Mouse (Mus musculus) 416B (cell line): ENCODE measurements around the gene Serpina1b.
"Not testable (repeated sequence)": the region's sequence is repeated elsewhere in the genome, so short reads cannot be mapped to it uniquely, and the experiment has no call there.

Source experiments
- DNase-seq: peaks from one replicate; pipeline ENCODE4 v3.0.0; 2011; ENCODE audit warnings: low read depth

Serpina1b gene

GRCm38 (mm10) chr12:103830273-103830672 lies at the start of gene Serpina1b:
Gene Serpina1b, minus strand, starts transcription at chr12:103830373.
- not testable (repeated sequence) for DNase-seq

- DNase-seq: not testable (repeated sequence)
Measured at GRCm38 (mm10) chr12:103866873-103867272, 36.7 kb upstream of the Serpina1b start.

GRCm38 (mm10) chr12:103863101-103863974 lies 33.2 kb upstream of the Serpina1b start, which contains the start of gene Serpina1a:
Gene Serpina1a, minus strand, starts transcription at chr12:103863562.
- not testable (repeated sequence) for DNase-seq

GRCm38 (mm10) chr12:103860976-103861375 lies 30.8 kb upstream of the Serpina1b start:
- DNase-seq: no peak

GRCm38 (mm10) chr12:103860571-103860970 lies 30.4 kb upstream of the Serpina1b start:
- DNase-seq: not testable (repeated sequence)

- not testable (repeated sequence) for DNase-seq
Measured at GRCm38 (mm10) chr12:103859584-103859983, 29.4 kb upstream of the Serpina1b start.

- DNase-seq: not testable (repeated sequence)
Measured at GRCm38 (mm10) chr12:103853032-103853431, 22.9 kb upstream of the Serpina1b start.

GRCm38 (mm10) chr12:103827661-103828372 lies 2.4 kb downstream of the Serpina1b start:
- not testable (repeated sequence) for DNase-seq

- not testable (repeated sequence) for DNase-seq
Measured at GRCm38 (mm10) chr12:103823826-103824225, 6.3 kb downstream of the Serpina1b start.

- DNase-seq: not testable (repeated sequence)
Measured at GRCm38 (mm10) chr12:103773246-103773851, 56.8 kb downstream of the Serpina1b start, which contains the start of gene Serpina1d. Gene Serpina1d, minus strand, starts transcription at chr12:103773592.

- not testable (repeated sequence) for DNase-seq
Measured at GRCm38 (mm10) chr12:103770597-103770996, 59.6 kb downstream of the Serpina1b start.

- DNase-seq: not testable (repeated sequence)
Measured at GRCm38 (mm10) chr12:103763083-103763482, 67.1 kb downstream of the Serpina1b start.

GRCm38 (mm10) chr12:103760316-103760715 lies 69.9 kb downstream of the Serpina1b start:
- not testable (repeated sequence) for DNase-seq

GRCm38 (mm10) chr12:103745957-103746356 lies 84.2 kb downstream of the Serpina1b start:
- DNase-seq: not testable (repeated sequence)

- DNase-seq: not testable (repeated sequence)
Measured at GRCm38 (mm10) chr12:103737791-103738580, 92.2 kb downstream of the Serpina1b start.

GRCm38 (mm10) chr12:103735566-103735965 lies 94.6 kb downstream of the Serpina1b start:
- DNase-seq: not testable (repeated sequence)

GRCm38 (mm10) chr12:103735101-103735500 lies 95.1 kb downstream of the Serpina1b start:
- DNase-seq: not testable (repeated sequence)

GRCm38 (mm10) chr12:103711537-103711936 lies 118.6 kb downstream of the Serpina1b start:
- peak; percentile 8 for DNase-seq

- DNase-seq: peak; percentile 9
Measured at GRCm38 (mm10) chr12:103710405-103710804, 119.8 kb downstream of the Serpina1b start.

GRCm38 (mm10) chr12:103706113-103706512 lies 124.1 kb downstream of the Serpina1b start:
- no peak for DNase-seq

- DNase-seq: no peak
Measured at GRCm38 (mm10) chr12:103705547-103705946, 124.6 kb downstream of the Serpina1b start.
